Mouse (Mus musculus) hindbrain, embryonic 15.5 days (tissue): ENCODE results near the gene Stmn1. TPM values are rescaled to one million over a fixed set of nuclear protein-coding genes. Genes with fewer than 3 reads are reported as not detected.

ENCODE experiments used
- ATAC-seq: fragments of 200-750 bp; cut with Nextera tagmentation; 2 replicates; pipeline ENCODE4 v1.8.0; 2017; ENCODE audit warnings: low read depth, moderate number of reproducible peaks, moderate TSS enrichment; ENCODE audit not compliant: low FRiP score
- H3K27ac ChIP-seq: fragments of 300-500 bp; sonication (generic); replicated peaks from 2 replicates; pipeline ENCODE4 v1.5.1; 2015; ENCODE audit warnings: mild to moderate bottlenecking, inconsistent platforms
- H3K27me3 ChIP-seq: fragments of 300-500 bp; sonication (generic); 2 replicates; pipeline ENCODE4 v1.6.1; 2015; ENCODE audit warnings: control low read depth, inconsistent platforms
- H3K36me3 ChIP-seq: fragments of 300-500 bp; sonication (generic); 2 replicates; pipeline ENCODE4 v1.6.1; 2015; ENCODE audit warnings: control low read depth, inconsistent platforms
- H3K4me1 ChIP-seq: fragments of 300-500 bp; sonication (generic); replicated peaks from 2 replicates; pipeline ENCODE4 v1.6.1; 2015; ENCODE audit warnings: control low read depth, inconsistent platforms
- H3K4me2 ChIP-seq: fragments of 300-500 bp; sonication (generic); 2 replicates; pipeline ENCODE4 v1.6.1; 2015; ENCODE audit warnings: moderate library complexity, mild to moderate bottlenecking, inconsistent platforms
- H3K4me3 ChIP-seq: fragments of 300-500 bp; sonication (generic); 2 replicates; pipeline ENCODE4 v1.5.1; 2015; ENCODE audit warnings: mild to moderate bottlenecking, inconsistent platforms
- H3K9ac ChIP-seq: fragments of 300-500 bp; sonication (generic); 2 replicates; pipeline ENCODE4 v1.6.1; 2015; ENCODE audit warnings: inconsistent platforms
- H3K9me3 ChIP-seq: fragments of 300-500 bp; sonication (generic); 2 replicates; pipeline ENCODE4 v1.6.1; 2016; ENCODE audit warnings: control low read depth, inconsistent platforms
- WGBS: fragments of 180-500 bp; shearing (Covaris S2); methylation state at CpG from one replicate; pipeline ENCODE4 v1.1.7; 2015; 5-methylcytosine and 5-hydroxymethylcytosine counted together
- polyA plus RNA-seq: library from polyadenylated mRNA; unstranded; fragments of >200 nt; fragmentation: Nextera tagmentation; extraction: Ambion mirVana; gene quantifications from 2 replicates; pipeline ENCODE4 v1.2.1, GENCODE M21; 2015

Gene Stmn1
- polyA plus RNA-seq, 1 experiment from 2014 or later: 6,036 TPM

- peak; percentile 63 for ATAC-seq
- Histone ChIP-seq H3K9me3 (no peaks in the 10 kb centered on the region), H3K36me3 (peaks cover 37% of the 10 kb centered on the region), H3K9ac (no peak overlapping the region), H3K4me1 (peaks cover 26% of the 10 kb centered on the region), H3K27me3 (no peaks in the 10 kb centered on the region), H3K4me3 (no peak overlapping the region), H3K4me2 (no peak overlapping the region), H3K27ac (peak overlapping the region; percentile 50)
- WGBS: 5% methylated on average over 9 of the region's 9 CpGs
These were observed 9.9 kb downstream of the Stmn1 start for GRCm38 (mm10) chr4:134478031-134478430.

DNA sequence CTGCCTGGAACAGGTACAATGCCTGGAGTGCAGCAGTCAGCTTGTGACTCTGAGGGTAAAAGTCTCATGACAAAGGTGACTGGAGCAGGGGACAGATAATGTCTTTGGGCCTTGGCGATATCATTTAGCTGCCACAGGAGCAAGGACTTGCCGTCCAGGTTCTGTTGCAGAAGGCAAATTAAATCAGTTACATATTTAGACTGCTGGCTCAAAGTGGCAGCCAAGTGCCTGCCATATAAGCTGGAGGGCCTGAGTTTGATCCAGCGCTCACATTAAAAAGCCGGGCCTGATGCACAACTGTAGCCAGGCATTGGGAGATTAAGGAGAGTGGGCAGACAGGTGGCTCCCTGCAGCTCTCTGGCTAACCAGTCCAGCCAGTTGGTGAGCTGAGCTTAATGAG lies 11.7 kb downstream of the Stmn1 start:
- Histone ChIP-seq H3K4me2 (no peak overlapping the region), H3K9ac (no peak overlapping the region), H3K9me3 (no peaks in the 10 kb centered on the region), H3K27ac (no peak overlapping the region), H3K4me1 (peaks cover 19% of the 10 kb centered on the region), H3K27me3 (no peaks in the 10 kb centered on the region), H3K36me3 (peaks cover 23% of the 10 kb centered on the region), H3K4me3 (no peak overlapping the region)
- WGBS: 87% methylated on average over 4 of the region's 4 CpGs
- no peak for ATAC-seq

- H3K27ac ChIP-seq: no peak overlapping the region
- H3K36me3 ChIP-seq: peaks cover 13% of the 10 kb centered on the region
- no peaks in the 10 kb centered on the region for H3K9me3 ChIP-seq
- ATAC-seq: no peak
- H3K9ac ChIP-seq: no peak overlapping the region
- 25% methylated on average over 6 of the region's 6 CpGs for WGBS
- H3K27me3 ChIP-seq: no peaks in the 10 kb centered on the region
- H3K4me3 ChIP-seq: no peak overlapping the region
- H3K4me2 ChIP-seq: no peak overlapping the region
- H3K4me1 ChIP-seq: peaks cover 15% of the 10 kb centered on the region
These were observed 12.7 kb downstream of the Stmn1 start for GRCm38 (mm10) chr4:134480864-134481263.

DNA sequence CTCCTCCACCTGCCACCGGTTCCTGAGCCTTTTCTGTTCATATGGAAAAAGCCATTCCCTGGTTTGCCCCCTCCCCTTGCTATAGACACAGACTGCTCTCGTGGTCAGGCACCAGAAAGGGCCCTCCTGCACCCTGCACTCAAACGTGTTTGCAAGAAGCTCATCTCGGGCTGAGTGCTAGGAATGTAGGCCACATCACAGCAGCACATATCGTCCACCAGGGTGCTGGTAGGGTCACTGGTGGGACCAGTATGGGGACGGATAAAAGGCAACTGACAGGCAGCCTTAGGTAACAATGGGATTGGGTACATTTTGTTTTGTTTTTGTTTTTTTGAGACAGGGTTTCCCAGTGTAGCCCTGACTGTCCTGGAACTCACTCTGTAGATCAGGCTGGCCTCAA lies 13.2 kb downstream of the Stmn1 start:
- ATAC-seq: no peak
- Histone ChIP-seq H3K9me3 (no peaks in the 10 kb centered on the region), H3K4me3 (no peak overlapping the region), H3K4me2 (no peak overlapping the region), H3K36me3 (peaks cover 9% of the 10 kb centered on the region), H3K27me3 (no peaks in the 10 kb centered on the region), H3K27ac (no peak overlapping the region), H3K9ac (no peak overlapping the region), H3K4me1 (peaks cover 15% of the 10 kb centered on the region)
- 58% methylated on average over 6 of the region's 6 CpGs for WGBS

- H3K4me1 ChIP-seq: peaks cover 10% of the 10 kb centered on the region
- ATAC-seq: no peak
- H3K4me2 ChIP-seq: no peak overlapping the region
- no peaks in the 10 kb centered on the region for H3K27me3 ChIP-seq
- no peaks in the 10 kb centered on the region for H3K9me3 ChIP-seq
- WGBS: 84% methylated on average over 8 of the region's 8 CpGs
- no peak overlapping the region for H3K4me3 ChIP-seq
- no peaks in the 10 kb centered on the region for H3K36me3 ChIP-seq
- H3K27ac ChIP-seq: no peak overlapping the region
- H3K9ac ChIP-seq: no peak overlapping the region
These were observed 14.3 kb downstream of the Stmn1 start for GRCm38 (mm10) chr4:134482442-134482841.

DNA sequence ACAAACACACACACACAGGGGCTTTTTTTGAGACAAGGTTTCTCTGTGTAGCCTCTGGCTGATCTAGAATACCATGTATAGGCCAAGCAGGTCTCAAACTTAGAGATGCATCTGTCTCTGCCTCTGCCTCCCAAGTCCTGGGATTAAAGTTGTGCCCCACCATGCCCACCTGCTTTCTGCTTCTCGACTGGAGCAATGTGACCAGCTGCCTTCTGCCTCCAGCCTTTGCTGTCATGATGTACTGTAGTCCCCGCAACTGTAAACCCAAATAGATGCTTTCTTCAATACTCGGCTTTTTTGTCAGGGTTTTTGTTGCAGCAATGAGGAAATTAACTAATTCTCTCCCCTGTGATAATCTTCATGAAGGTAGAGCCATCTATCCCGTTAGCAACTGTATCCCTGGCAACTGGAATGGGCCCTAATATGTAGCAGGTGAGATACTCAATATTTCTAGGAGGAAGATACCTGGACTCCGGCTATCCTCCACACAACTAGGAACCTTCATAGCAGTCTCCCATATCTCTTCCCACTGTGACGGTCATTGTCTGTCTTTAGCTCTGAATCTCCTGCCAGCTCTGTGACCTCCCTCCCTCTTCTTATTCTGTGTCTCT lies 15.1 kb downstream of the Stmn1 start:
- Histone ChIP-seq H3K4me1 (peaks cover 7% of the 10 kb centered on the region), H3K27me3 (no peaks in the 10 kb centered on the region), H3K9ac (no peak overlapping the region), H3K27ac (no peak overlapping the region), H3K9me3 (no peaks in the 10 kb centered on the region), H3K4me2 (no peak overlapping the region), H3K36me3 (no peaks in the 10 kb centered on the region), H3K4me3 (no peak overlapping the region)
- WGBS: 66% methylated on average over 6 of the region's 6 CpGs
- no peak for ATAC-seq

GRCm38 (mm10) chr4:134483696-134484095 lies 15.6 kb downstream of the Stmn1 start:
- Histone ChIP-seq H3K4me3 (no peak overlapping the region), H3K9ac (no peak overlapping the region), H3K27me3 (no peaks in the 10 kb centered on the region), H3K4me2 (no peak overlapping the region), H3K9me3 (no peaks in the 10 kb centered on the region), H3K27ac (no peak overlapping the region), H3K4me1 (peaks cover 7% of the 10 kb centered on the region; the same call in 1 of the 2 replicates), H3K36me3 (no peaks in the 10 kb centered on the region)
- 40% methylated on average over 6 of the region's 6 CpGs for WGBS
- 0 out of 2 replicates have a peak, but pooled peaks have one; percentile 40 for ATAC-seq

GRCm38 (mm10) chr4:134484231-134484630 lies 16.1 kb downstream of the Stmn1 start:
- H3K27me3 ChIP-seq: no peaks in the 10 kb centered on the region
- ATAC-seq: no peak

GRCm38 (mm10) chr4:134485151-134485900 lies 17.2 kb downstream of the Stmn1 start:
- no peak overlapping the region for H3K27ac ChIP-seq
- H3K9ac ChIP-seq: no peak overlapping the region
- H3K4me3 ChIP-seq: no peak overlapping the region
- no peaks in the 10 kb centered on the region for H3K9me3 ChIP-seq
- peaks cover 7% of the 10 kb centered on the region; the same call in 1 of the 2 replicates for H3K4me1 ChIP-seq
- H3K27me3 ChIP-seq: no peaks in the 10 kb centered on the region
- ATAC-seq: no peak
- no peak overlapping the region for H3K4me2 ChIP-seq
- no peaks in the 10 kb centered on the region for H3K36me3 ChIP-seq
- WGBS: 92% methylated on average over 5 of the region's 5 CpGs

More at GRCm38 (mm10) chr4:134484231-134484630, 16.1 kb downstream of the Stmn1 start:
- H3K4me3 ChIP-seq: no peak overlapping the region
- H3K4me1 ChIP-seq: peaks cover 7% of the 10 kb centered on the region; the same call in 1 of the 2 replicates
- no peak overlapping the region for H3K4me2 ChIP-seq
- H3K9ac ChIP-seq: no peak overlapping the region
- no peaks in the 10 kb centered on the region for H3K36me3 ChIP-seq
- H3K9me3 ChIP-seq: no peaks in the 10 kb centered on the region
- no peak overlapping the region for H3K27ac ChIP-seq
- 80% methylated on average over 10 of the region's 10 CpGs for WGBS

GRCm38 (mm10) chr4:134488211-134488610 lies 20.1 kb downstream of the Stmn1 start:
- H3K36me3 ChIP-seq: no peaks in the 10 kb centered on the region
- peaks cover 7% of the 10 kb centered on the region; the same call in 1 of the 2 replicates for H3K4me1 ChIP-seq
- H3K9me3 ChIP-seq: no peaks in the 10 kb centered on the region
- H3K9ac ChIP-seq: no peak overlapping the region
- no peak for ATAC-seq
- H3K27me3 ChIP-seq: no peaks in the 10 kb centered on the region
- 95% methylated on average over 5 of the region's 5 CpGs for whole genome bisulfite sequencing
- H3K4me2 ChIP-seq: no peak overlapping the region
- H3K4me3 ChIP-seq: no peak overlapping the region
- no peak overlapping the region for H3K27ac ChIP-seq

DNA sequence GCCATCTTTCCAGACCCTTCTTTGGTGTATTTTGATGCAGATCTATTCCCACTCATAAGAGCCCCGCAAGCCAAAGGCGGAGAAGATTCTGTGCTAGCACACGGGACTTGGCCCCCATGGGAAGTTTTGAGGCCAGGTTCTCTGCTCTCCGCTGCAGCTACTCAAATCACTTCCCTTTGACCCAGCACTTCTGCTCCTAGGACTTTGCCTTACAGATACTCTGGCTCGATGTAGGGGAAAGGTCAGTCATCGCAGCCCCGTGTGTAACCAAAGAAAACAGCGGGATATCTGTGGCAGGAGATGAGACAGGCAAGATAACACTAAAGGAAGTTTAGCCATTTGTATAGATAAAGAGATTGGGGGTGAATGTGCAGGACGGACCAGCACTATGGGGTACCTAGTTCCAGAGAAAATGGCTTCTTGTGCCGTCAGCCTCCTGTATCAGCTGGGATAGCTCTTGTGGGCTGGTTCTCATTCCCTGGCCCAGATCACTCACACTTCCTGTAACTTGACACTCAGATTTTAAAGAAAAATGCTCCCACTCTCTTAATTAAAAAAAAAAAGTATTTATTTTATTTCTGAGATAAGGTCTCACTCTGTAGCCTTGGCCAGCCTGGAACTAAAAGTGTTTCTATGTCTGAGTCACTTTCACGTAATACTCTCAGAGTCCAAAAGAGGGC lies 22.0 kb downstream of the Stmn1 start:
- 89% methylated on average over 11 of the region's 11 CpGs for WGBS
- H3K27ac ChIP-seq: no peak overlapping the region
- no peaks in the 10 kb centered on the region for H3K27me3 ChIP-seq
- no peak overlapping the region for H3K4me3 ChIP-seq
- no peak for ATAC-seq
- no peak overlapping the region for H3K4me2 ChIP-seq
- H3K36me3 ChIP-seq: no peaks in the 10 kb centered on the region
- H3K4me1 ChIP-seq: peaks cover 2% of the 10 kb centered on the region; the same call in 1 of the 2 replicates
- no peak overlapping the region for H3K9ac ChIP-seq
- H3K9me3 ChIP-seq: no peaks in the 10 kb centered on the region

GRCm38 (mm10) chr4:134491716-134492115 lies 23.6 kb downstream of the Stmn1 start:
- H3K4me3 ChIP-seq: no peak overlapping the region
- WGBS: 66% methylated on average over 6 of the region's 6 CpGs
- ATAC-seq: no peak

More at GRCm38 (mm10) chr4:134491716-134492115, 23.6 kb downstream of the Stmn1 start:
- Histone ChIP-seq H3K4me1 (peaks cover 16% of the 10 kb centered on the region), H3K4me2 (no peak overlapping the region), H3K27ac (no peak overlapping the region), H3K27me3 (no peaks in the 10 kb centered on the region), H3K36me3 (no peaks in the 10 kb centered on the region), H3K9ac (no peak overlapping the region), H3K9me3 (no peaks in the 10 kb centered on the region)
